ENCODE assay signal across 9 mouse cellular contexts in genomic region chr2:165467824-165468452, GRCm38 (mm10). TPM values are rescaled to one million over a fixed set of nuclear protein-coding genes. Genes with fewer than 3 reads are reported as not detected.
DNase-seq lines count a peak whose midpoint lies in the region; ATAC-seq lines count a peak whose summit lies in the region.
"Had no signal": no experiment of that assay in that cellular context is flagged by ENCODE, and none has a peak within 500 bp of the region (broad histone marks: within the 10 kb centered on the region; RNA-seq: fewer than 3 reads in every experiment).

No protein-coding gene starts in this region.

- H3K27me3 ChIP-seq in embryonic facial prominence, embryonic 14.5 days (replicated peaks; ENCODE audit: control insufficient read depth, insufficient read depth, low read length): peaks cover 11% of the 10 kb centered on the region
- peaks cover 10% of the 10 kb centered on the region for H3K27me3 ChIP-seq in lung, embryonic 16.5 days (ENCODE audit: control insufficient read depth, insufficient read depth, low read depth, low read length)

- no peak overlapping the region for H3K4me3 ChIP-seq in embryonic facial prominence, embryonic 14.5 days (ENCODE audit: low read depth, low read length)
- H3K4me3 ChIP-seq in lung, embryonic 16.5 days (ENCODE audit: low read length): no peak overlapping the region
- H3K4me3 ChIP-seq: neural tube, embryonic 12.5 days had no signal

- H3K27ac ChIP-seq in embryonic facial prominence, embryonic 14.5 days (replicated peaks; ENCODE audit: low read depth, low read length): no peak overlapping the region
- no peak overlapping the region for H3K27ac ChIP-seq in lung, embryonic 16.5 days (ENCODE audit: low read length)
- H3K27ac ChIP-seq: neural tube, embryonic 12.5 days had no signal

- no peaks in the 10 kb centered on the region; the same call in 1 of the 2 replicates for H3K4me1 ChIP-seq in embryonic facial prominence, embryonic 14.5 days (ENCODE audit: control insufficient read depth, insufficient read depth, low read length)
- peaks cover 6% of the 10 kb centered on the region; the same call in 1 of the 2 replicates for H3K4me1 ChIP-seq in lung, embryonic 16.5 days (replicated peaks; ENCODE audit: control insufficient read depth, insufficient read depth, low read length)

- intact Hi-C loops in heart, postnatal 25 days (cut with DNase I): no loop called here

- no peak for ATAC-seq in embryonic facial prominence, embryonic 14.5 days (ENCODE audit: low read depth)
- peak; percentile 72; the same call in 1 of the 2 replicates for ATAC-seq in lung, embryonic 16.5 days (ENCODE audit: low read depth)

- 51% methylated on average over 15 of the region's 15 CpGs for WGBS in embryonic facial prominence, embryonic 14.5 days
- 28% methylated on average over 15 of the region's 15 CpGs for WGBS in lung, embryonic 16.5 days

- no peaks in the 10 kb centered on the region for H3K36me3 ChIP-seq in embryonic facial prominence, embryonic 14.5 days (ENCODE audit: control insufficient read depth, insufficient read depth, low read length)
- no peaks in the 10 kb centered on the region for H3K36me3 ChIP-seq in lung, embryonic 16.5 days (ENCODE audit: control insufficient read depth, insufficient read depth, low read length)
- H3K36me3 ChIP-seq: neural tube, embryonic 12.5 days had no signal

- no peak overlapping the region for H3K9ac ChIP-seq in embryonic facial prominence, embryonic 14.5 days (ENCODE audit: low read depth, low read length)
- H3K9ac ChIP-seq in lung, embryonic 16.5 days (ENCODE audit: low read length): no peak overlapping the region
- H3K9ac ChIP-seq: neural tube, embryonic 12.5 days had no signal

- no peak overlapping the region for H3K4me2 ChIP-seq in embryonic facial prominence, embryonic 14.5 days (ENCODE audit: low read depth, low read length)
- no peak overlapping the region for H3K4me2 ChIP-seq in lung, embryonic 16.5 days (ENCODE audit: low read depth, low read length)
- H3K4me2 ChIP-seq: neural tube, embryonic 12.5 days had no signal

- no peaks in the 10 kb centered on the region for H3K9me3 ChIP-seq in embryonic facial prominence, embryonic 14.5 days (ENCODE audit: control insufficient read depth, low read length)
- H3K9me3 ChIP-seq in lung, embryonic 16.5 days (ENCODE audit: control insufficient read depth, low read length): no peaks in the 10 kb centered on the region
- H3K9me3 ChIP-seq: neural tube, embryonic 12.5 days had no signal

- peak; percentile 53 to 55 for DNase-seq in heart, adult 18-20 months
- DNase-seq in heart, postnatal 25 days (ENCODE audit: low spot score): no peak
- peak; percentile 43 for DNase-seq in embryonic facial prominence, embryonic 14.5 days (ENCODE audit: low spot score)
- peak; percentile 95 for DNase-seq in kidney, adult 9 months
- no peak for DNase-seq in cerebellum, adult 18-20 months
- DNase-seq in left cerebral cortex, adult 11 months (ENCODE audit: low spot score): no peak
- DNase-seq in left cerebral cortex, adult 8-10 months (ENCODE audit: low spot score in 2 of 2): no peak

RNA-seq across cellular contexts. Expression of gene Slc13a3, which starts 5.1 kb away (rescaled TPM):
- total RNA-seq in heart, adult 18-20 months (2021): under 1 TPM; 0.25 to 0.31 TPM
- total RNA-seq in heart, postnatal 25 days (2021): under 1 TPM; 0.20 to 0.52 TPM
- 1.6 and 1.9 TPM in 2 replicates for polyA plus RNA-seq in embryonic facial prominence, embryonic 14.5 days (2014; fragmentation: Nextera tagmentation; extraction: Ambion mirVana)
- polyA plus RNA-seq in lung, embryonic 16.5 days (2015; fragmentation: Nextera tagmentation; extraction: Ambion mirVana): 0.57 and 0.80 TPM in 2 replicates
- 10 to 100 TPM; 17.7 to 21.1 (median 19.2) TPM for total RNA-seq in left cerebral cortex, adult 8-10 months (2022)

RNA-seq across cellular contexts. Expression of gene Trp53rka, which starts 25.2 kb away (rescaled TPM):
- total RNA-seq in heart, adult 18-20 months (2021): 10 to 100 TPM; 10.5 to 12.6 TPM
- total RNA-seq in heart, postnatal 25 days (2021): 10 to 100 TPM in 1 of 2 experiments, 1 to 10 TPM in 1; 9.6 to 10.8 TPM
- polyA plus RNA-seq in embryonic facial prominence, embryonic 14.5 days (2014; fragmentation: Nextera tagmentation; extraction: Ambion mirVana): 32.8 and 35.4 TPM in 2 replicates
- 29.4 and 30.6 TPM in 2 replicates for polyA plus RNA-seq in lung, embryonic 16.5 days (2015; fragmentation: Nextera tagmentation; extraction: Ambion mirVana)
- 10 to 100 TPM; 19.2 to 20.3 (median 20.0) TPM for total RNA-seq in left cerebral cortex, adult 8-10 months (2022)

RNA-seq across cellular contexts. Expression of gene Slc2a10, which starts 35.6 kb away (rescaled TPM):
- 1 to 10 TPM; 5.7 to 7.0 TPM for total RNA-seq in heart, adult 18-20 months (2021)
- 1 to 10 TPM; 4.1 to 4.2 TPM for total RNA-seq in heart, postnatal 25 days (2021)
- polyA plus RNA-seq in embryonic facial prominence, embryonic 14.5 days (2014; fragmentation: Nextera tagmentation; extraction: Ambion mirVana): 10.4 and 11.7 TPM in 2 replicates
- 12.7 and 13.1 TPM in 2 replicates for polyA plus RNA-seq in lung, embryonic 16.5 days (2015; fragmentation: Nextera tagmentation; extraction: Ambion mirVana)
- 1 to 10 TPM; 1.0 to 1.4 (median 1.2) TPM for total RNA-seq in left cerebral cortex, adult 8-10 months (2022)

Comparison
In these comparisons a context has a peak if more than half of its experiments do, and no peak if none do; other contexts are left out.
1. DNase-seq: peak in heart, adult 18-20 months (2 of 2), embryonic facial prominence, embryonic 14.5 days (single experiment) and kidney, adult 9 months (single experiment); none in heart, postnatal 25 days (single experiment), cerebellum, adult 18-20 months (0 of 2), left cerebral cortex, adult 11 months (single experiment) and left cerebral cortex, adult 8-10 months (0 of 2).
2. RNA of gene Slc13a3, which starts 5.1 kb away (total RNA-seq): 17.7 to 21.1 TPM in left cerebral cortex, adult 8-10 months; 0.20 to 0.52 TPM in heart, postnatal 25 days and 0.25 to 0.31 TPM in heart, adult 18-20 months; every median in the first group is over 10 times any median in the second.